ENCODE assay signal across 1 mouse cellular context in the genomic region with DNA sequence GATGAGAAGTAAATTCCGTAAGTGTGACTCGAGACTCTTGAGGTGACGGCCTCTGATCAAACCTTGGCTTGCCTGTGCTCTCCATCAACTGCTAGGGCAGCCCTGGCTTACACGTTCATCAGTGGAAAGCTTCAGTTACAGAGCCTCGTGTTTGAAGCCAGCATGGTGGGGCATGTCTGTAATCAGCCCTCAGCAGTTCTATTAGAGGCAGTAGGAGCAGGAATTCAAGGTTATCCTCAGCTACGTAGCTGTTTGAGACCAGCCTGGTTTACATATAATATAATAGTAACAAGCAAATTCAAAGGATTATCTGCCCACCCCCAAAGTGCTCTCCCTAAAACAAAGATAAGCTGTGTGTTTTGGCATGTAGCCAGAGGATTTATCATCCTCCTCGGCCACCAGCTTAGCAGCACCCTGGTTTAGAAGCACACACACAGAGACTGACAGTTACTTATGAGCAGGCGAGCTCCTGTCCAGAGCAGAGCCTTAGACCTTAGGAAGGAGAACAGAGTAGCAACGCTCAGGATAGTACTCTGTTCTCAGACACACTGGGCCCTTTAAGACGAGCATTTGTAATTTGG.
TF ChIP-seq lines count a peak whose summit lies in the region.

No protein-coding gene starts in this region.

TF ChIP-seq in MEL, 35 proteins besides CTCF, POLR2A, EP300 and RAD21:
- TF ChIP-seq USF2 (IDR thresholded peaks at IDR 0.05; ENCODE audit: borderline replicate concordance in 1 of 2, insufficient read depth in 1 of 2, low read depth in 1 of 2, low read length in 2 of 2) = no peak
- TF ChIP-seq MXI1 (IDR thresholded peaks at IDR 0.05; ENCODE audit: low read depth, low read length) = peak; percentile 68
- TF ChIP-seq CHD2 (IDR thresholded peaks at IDR 0.05; ENCODE audit: low read length) = no peak
- TF ChIP-seq UBTF (IDR thresholded peaks at IDR 0.05; ENCODE audit: borderline replicate concordance, insufficient read depth, low read depth, low read length) = no peak
- no peak for TF ChIP-seq E2F4 (IDR thresholded peaks at IDR 0.05; ENCODE audit: borderline replicate concordance, low read depth, low read length)
- TF ChIP-seq ZKSCAN1 (IDR thresholded peaks at IDR 0.05; ENCODE audit: low read depth, low read length) = no peak
- TF ChIP-seq ETS1 (IDR thresholded peaks at IDR 0.05; ENCODE audit: low read depth, low read length) = peak; percentile 87
- TF ChIP-seq ELF1 (IDR thresholded peaks at IDR 0.05; ENCODE audit: low read depth, low read length) = no peak
- TF ChIP-seq GABPA (IDR thresholded peaks at IDR 0.05; ENCODE audit: low read depth, low read length) = no peak
- no peak for TF ChIP-seq ZMIZ1 (IDR thresholded peaks at IDR 0.05; ENCODE audit: low read depth, low read length)
- TF ChIP-seq MAX (IDR thresholded peaks at IDR 0.05; ENCODE audit: low read length) = peak; percentile 88
- no peak for TF ChIP-seq HCFC1 (IDR thresholded peaks at IDR 0.05; ENCODE audit: low read depth, low read length)
- no peak for TF ChIP-seq ZNF384 (IDR thresholded peaks at IDR 0.05; ENCODE audit: low read depth, low read length)
- no peak for TF ChIP-seq POLR2AphosphoS2 (IDR thresholded peaks at IDR 0.05; ENCODE audit: low read length)
- no peak for TF ChIP-seq MEF2A (IDR thresholded peaks at IDR 0.05; ENCODE audit: extremely low read depth, insufficient replicate concordance, low read depth, low read length, poor library complexity, severe bottlenecking)
- TF ChIP-seq NRF1 (IDR thresholded peaks at IDR 0.05; ENCODE audit: insufficient read depth, low read depth, low read length, poor library complexity, severe bottlenecking) = no peak
- TF ChIP-seq TAL1 (IDR thresholded peaks at IDR 0.05; ENCODE audit: low read length) = peak; percentile 65
- TF ChIP-seq CHD1 (IDR thresholded peaks at IDR 0.05; ENCODE audit: low read depth, low read length) = no peak
- no peak for TF ChIP-seq MAZ (IDR thresholded peaks at IDR 0.05; ENCODE audit: low read depth, low read length)
- TF ChIP-seq SIN3A (IDR thresholded peaks at IDR 0.05; ENCODE audit: low read length) = peak; percentile 80
- no peak for TF ChIP-seq NELFE (IDR thresholded peaks at IDR 0.05; ENCODE audit: low read depth, low read length)
- TF ChIP-seq SMC3 (IDR thresholded peaks at IDR 0.05; ENCODE audit: low read depth, low read length) = no peak
- no peak for TF ChIP-seq ZC3H11A (IDR thresholded peaks at IDR 0.05; ENCODE audit: low read depth, low read length)
- TF ChIP-seq JUND (IDR thresholded peaks at IDR 0.05; ENCODE audit: low read depth, low read length) = no peak
- TF ChIP-seq POLR2AphosphoS5 (IDR thresholded peaks at IDR 0.05; ENCODE audit: borderline replicate concordance, low read depth, low read length) = no peak
- peak; percentile 90 for TF ChIP-seq GATA1 (IDR thresholded peaks at IDR 0.05; ENCODE audit: low read depth, low read length)
- TF ChIP-seq BHLHE40 (IDR thresholded peaks at IDR 0.05; ENCODE audit: borderline replicate concordance, low read depth, low read length) = no peak
- no peak for TF ChIP-seq MAFK (IDR thresholded peaks at IDR 0.05; ENCODE audit: borderline replicate concordance, low read depth, low read length)
- TF ChIP-seq KAT2A (conservative IDR thresholded peaks at IDR 0.05; ENCODE audit: low read depth, low read length) = no peak
- no peak for TF ChIP-seq MYB (IDR thresholded peaks at IDR 0.05; ENCODE audit: low read depth, low read length)
- peak; percentile 80 for TF ChIP-seq TCF12 (IDR thresholded peaks at IDR 0.05; ENCODE audit: low read depth, low read length)
- no peak for TF ChIP-seq USF1 (IDR thresholded peaks at IDR 0.05; ENCODE audit: low read depth, low read length)
- TF ChIP-seq TBP (IDR thresholded peaks at IDR 0.05; ENCODE audit: low read depth, low read length) = no peak
- TF ChIP-seq MYC (IDR thresholded peaks at IDR 0.05; ENCODE audit: low read depth, low read length) = peak; percentile 77
- peak; percentile 85 for TF ChIP-seq RCOR1 (IDR thresholded peaks at IDR 0.05; ENCODE audit: low read depth, low read length)
